Mouse (Mus musculus) G1E (cell line): ENCODE measurements around the gene Tex21.

Experiments
- CTCF ChIP-seq: IDR thresholded peaks from 2 replicates; pipeline ENCODE4 v1.5.1; 2012; ENCODE audit warnings: low read depth, low read length, inconsistent platforms, mixed read lengths
- GATA1 ChIP-seq: IDR thresholded peaks from 2 replicates; pipeline ENCODE4 v1.6.1; 2012; ENCODE audit warnings: borderline replicate concordance, low read length, inconsistent platforms, mixed read lengths
- TAL1 ChIP-seq: conservative IDR thresholded peaks from 2 replicates; pipeline ENCODE4 v1.6.1; 2012; ENCODE audit warnings: low read depth, low read length, inconsistent platforms, mixed read lengths

DNA sequence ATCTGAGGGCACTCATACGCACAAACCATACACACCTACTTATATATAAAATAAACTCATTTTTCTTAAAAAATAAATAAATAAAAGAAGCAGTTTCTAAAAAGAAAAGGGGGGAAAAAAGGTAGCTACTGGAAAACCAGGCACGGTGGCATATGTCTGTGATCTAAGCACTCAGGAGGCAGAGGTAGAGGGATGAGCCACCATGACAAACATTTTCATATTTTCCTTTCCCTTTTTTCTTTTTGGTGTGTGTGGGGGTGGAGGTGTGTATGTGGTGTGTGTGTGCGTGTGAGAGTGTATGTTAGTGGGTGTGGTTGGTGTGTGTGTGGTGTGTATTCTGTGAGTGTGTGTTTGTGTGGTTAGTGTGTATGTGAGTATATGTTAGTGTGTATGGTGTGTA lies 5.9 kb downstream of the Tex21 start:
- TF ChIP-seq TAL1 = no peak
- TF ChIP-seq CTCF = no peak
- TF ChIP-seq GATA1 = no peak
